Mouse (Mus musculus) embryonic facial prominence, embryonic 14.5 days (tissue): ENCODE results near the gene Izumo2. TPM values are rescaled to one million over a fixed set of nuclear protein-coding genes. Genes with fewer than 3 reads are reported as not detected.

Experiments
- ATAC-seq: fragments of 200-750 bp; cut with Nextera tagmentation; 2 replicates; pipeline ENCODE4 v1.8.0; 2017; ENCODE audit warnings: low read depth, moderate number of reproducible peaks, moderate TSS enrichment
- DNase-seq: peaks from one replicate; pipeline ENCODE4 v3.0.0-alpha.2; 2015; ENCODE audit warnings: low spot score
- H3K27ac ChIP-seq: fragments of 300-500 bp; sonication (generic); replicated peaks from 2 replicates; pipeline ENCODE4 v1.5.1; 2014; ENCODE audit warnings: low read depth, mild to moderate bottlenecking, low read length, moderate library complexity
- H3K27me3 ChIP-seq: fragments of 300-500 bp; sonication (generic); replicated peaks from 2 replicates; pipeline ENCODE4 v1.6.1; 2014; ENCODE audit warnings: low read length; ENCODE audit not compliant: control insufficient read depth, insufficient read depth
- H3K36me3 ChIP-seq: fragments of 300-500 bp; sonication (generic); 2 replicates; pipeline ENCODE4 v1.6.1; 2014; ENCODE audit warnings: low read length, mixed read lengths; ENCODE audit not compliant: control insufficient read depth, insufficient read depth
- H3K4me1 ChIP-seq: fragments of 300-500 bp; sonication (generic); 2 replicates; pipeline ENCODE4 v1.6.1; 2014; ENCODE audit warnings: antibody characterized with exemption, low read length; ENCODE audit not compliant: control insufficient read depth, insufficient read depth
- H3K4me2 ChIP-seq: fragments of 300-500 bp; sonication (generic); 2 replicates; pipeline ENCODE4 v1.6.1; 2014; ENCODE audit warnings: low read depth, mild to moderate bottlenecking, low read length, moderate library complexity, mixed read lengths
- H3K4me3 ChIP-seq: fragments of 300-500 bp; sonication (generic); 2 replicates; pipeline ENCODE4 v1.5.1; 2014; ENCODE audit warnings: low read depth, mild to moderate bottlenecking, low read length
- H3K9ac ChIP-seq: fragments of 300-500 bp; sonication (generic); 2 replicates; pipeline ENCODE4 v1.6.1; 2014; ENCODE audit warnings: low read depth, mild to moderate bottlenecking, low read length, moderate library complexity, mixed read lengths
- H3K9me3 ChIP-seq: fragments of 300-500 bp; sonication (generic); 2 replicates; pipeline ENCODE4 v1.6.1; 2016; ENCODE audit warnings: low read length; ENCODE audit not compliant: control insufficient read depth
- WGBS: fragments of 180-500 bp; shearing (Covaris S2); extraction: QIAGEN DNeasy Blood & Tissue Kit; methylation state at CpG from one replicate; pipeline ENCODE4 v1.1.7; 2014; 5-methylcytosine and 5-hydroxymethylcytosine counted together
- polyA plus RNA-seq: library from polyadenylated mRNA; unstranded; fragments of >200 nt; fragmentation: Nextera tagmentation; extraction: Ambion mirVana; gene quantifications from 2 replicates; pipeline ENCODE4 v1.2.1, GENCODE M21; 2014

Izumo2 gene
- polyA plus RNA-seq, 1 experiment from 2014 or later, result not detected

GRCm38 (mm10) chr7:44685531-44686402, 22.8 kb upstream of the Izumo2 start:
- Histone ChIP-seq H3K27me3 (no peaks in the 10 kb centered on the region), H3K27ac (no peak overlapping the region), H3K9me3 (no peaks in the 10 kb centered on the region), H3K36me3 (no peaks in the 10 kb centered on the region), H3K4me3 (no peak overlapping the region), H3K4me2 (no peak overlapping the region), H3K4me1 (no peaks in the 10 kb centered on the region), H3K9ac (no peak overlapping the region)
- DNase-seq, result peak; percentile 77
- peak; percentile 79 for ATAC-seq
- WGBS, result 58% methylated on average over 11 of the region's 17 CpGs

- WGBS, result 76% methylated on average over 3 of the region's 3 CpGs
- ATAC-seq, result no peak
Observed at GRCm38 (mm10) chr7:44688890-44689289, 19.7 kb upstream of the Izumo2 start.

GRCm38 (mm10) chr7:44689331-44689730, 19.2 kb upstream of the Izumo2 start:
- no peak for ATAC-seq
- Histone ChIP-seq H3K27ac (no peak overlapping the region), H3K4me3 (no peak overlapping the region), H3K4me2 (no peak overlapping the region), H3K9ac (no peak overlapping the region), H3K4me1 (no peaks in the 10 kb centered on the region), H3K36me3 (no peaks in the 10 kb centered on the region), H3K27me3 (no peaks in the 10 kb centered on the region), H3K9me3 (no peaks in the 10 kb centered on the region)
- DNase-seq, result no peak
- WGBS, result 90% methylated on average over 7 of the region's 7 CpGs

More at GRCm38 (mm10) chr7:44688890-44689289, 19.7 kb upstream of the Izumo2 start:
- no peak for DNase-seq
- Histone ChIP-seq H3K27ac (no peak overlapping the region), H3K36me3 (no peaks in the 10 kb centered on the region), H3K9me3 (no peaks in the 10 kb centered on the region), H3K4me2 (no peak overlapping the region), H3K27me3 (no peaks in the 10 kb centered on the region), H3K4me1 (no peaks in the 10 kb centered on the region), H3K4me3 (no peak overlapping the region), H3K9ac (no peak overlapping the region)

- ATAC-seq (no peak), DNase-seq (no peak)
- Histone ChIP-seq H3K9ac (no peak overlapping the region), H3K9me3 (no peaks in the 10 kb centered on the region), H3K27me3 (no peaks in the 10 kb centered on the region), H3K36me3 (no peaks in the 10 kb centered on the region), H3K4me1 (0 out of 2 replicates have a peak, but pooled peaks cover 12% of the 10 kb centered on the region), H3K4me2 (no peak overlapping the region), H3K4me3 (no peak overlapping the region), H3K27ac (no peak overlapping the region)
- 58% methylated on average over 10 of the region's 10 CpGs for WGBS
Observed at GRCm38 (mm10) chr7:44693427-44694175, 14.9 kb upstream of the Izumo2 start.

DNA sequence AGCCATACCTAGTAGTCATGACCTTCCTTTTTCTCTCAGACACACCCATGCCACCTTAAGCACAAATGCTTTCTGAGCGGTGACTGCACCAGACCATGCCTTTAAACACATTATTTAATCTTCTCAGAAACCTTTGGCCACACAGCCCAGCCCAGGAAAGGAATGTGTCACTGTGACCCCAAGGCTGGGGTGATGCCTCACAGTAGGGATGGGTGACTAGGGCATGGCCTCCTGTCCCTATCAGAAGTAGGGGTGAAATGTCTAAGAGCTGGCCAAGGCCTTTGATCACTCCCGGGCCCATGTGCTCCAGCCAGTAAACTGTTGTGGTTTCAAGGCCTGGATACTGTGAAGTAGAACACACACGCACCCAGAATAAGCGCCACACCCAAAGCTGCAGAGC, 13.3 kb upstream of the Izumo2 start:
- no peaks in the 10 kb centered on the region for H3K36me3 ChIP-seq
- ATAC-seq, result no peak
- H3K4me2 ChIP-seq, result no peak overlapping the region
- 0 out of 2 replicates have a peak, but pooled peaks cover 12% of the 10 kb centered on the region for H3K4me1 ChIP-seq
- no peak overlapping the region for H3K4me3 ChIP-seq
- DNase-seq, result no peak
- no peak overlapping the region for H3K9ac ChIP-seq
- no peak overlapping the region for H3K27ac ChIP-seq
- WGBS, result 77% methylated on average over 4 of the region's 4 CpGs
- no peaks in the 10 kb centered on the region for H3K27me3 ChIP-seq
- H3K9me3 ChIP-seq, result no peaks in the 10 kb centered on the region

DNA sequence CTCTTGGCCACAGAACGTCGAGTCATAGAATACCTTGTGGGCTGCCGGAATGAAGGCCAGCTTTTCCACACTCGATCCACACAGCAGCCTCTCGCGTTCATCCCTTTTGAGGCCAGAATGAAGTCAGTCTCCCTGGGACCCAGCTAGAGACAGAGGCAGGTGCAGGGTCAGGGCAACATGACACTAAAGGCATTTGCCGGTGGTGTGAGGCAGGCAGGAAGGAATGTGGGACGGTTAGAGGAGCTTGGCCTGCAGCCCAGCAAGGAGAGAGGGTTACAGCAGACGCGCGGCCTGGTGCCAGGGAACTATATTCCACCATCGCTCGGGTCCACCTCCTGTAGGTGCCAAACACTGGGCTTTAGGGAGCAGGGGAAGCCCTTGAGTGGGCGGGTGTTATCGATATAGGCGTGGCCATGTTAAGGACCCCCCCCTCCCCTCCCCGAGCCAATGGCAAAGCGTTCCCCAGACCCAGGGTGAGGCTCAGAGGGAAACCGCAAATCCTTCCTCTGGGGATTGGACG, 11.3 kb upstream of the Izumo2 start:
- H3K27ac ChIP-seq, result peak overlapping the region; percentile 61; the same call in 1 of the 2 replicates
- no peaks in the 10 kb centered on the region for H3K9me3 ChIP-seq
- 9% methylated on average over 20 of the region's 20 CpGs for WGBS
- H3K27me3 ChIP-seq, result no peaks in the 10 kb centered on the region
- DNase-seq, result peak; percentile 87
- H3K4me3 ChIP-seq, result no peak overlapping the region
- peak overlapping the region; percentile 10; the same call in 1 of the 2 replicates for H3K4me2 ChIP-seq
- 0 out of 2 replicates have a peak, but pooled peaks cover 12% of the 10 kb centered on the region for H3K4me1 ChIP-seq
- H3K9ac ChIP-seq, result no peak overlapping the region
- H3K36me3 ChIP-seq, result no peaks in the 10 kb centered on the region
- ATAC-seq, result peak; percentile 87

- Histone ChIP-seq H3K36me3 (no peaks in the 10 kb centered on the region), H3K4me2 (no peak overlapping the region), H3K4me1 (0 out of 2 replicates have a peak, but pooled peaks cover 12% of the 10 kb centered on the region), H3K27me3 (no peaks in the 10 kb centered on the region), H3K4me3 (no peak overlapping the region), H3K9ac (no peak overlapping the region), H3K9me3 (no peaks in the 10 kb centered on the region), H3K27ac (no peak overlapping the region)
- WGBS, result 57% methylated on average over 7 of the region's 7 CpGs
- ATAC-seq, result no peak
- DNase-seq, result no peak
Observed at GRCm38 (mm10) chr7:44697980-44698379, 10.6 kb upstream of the Izumo2 start.

DNA sequence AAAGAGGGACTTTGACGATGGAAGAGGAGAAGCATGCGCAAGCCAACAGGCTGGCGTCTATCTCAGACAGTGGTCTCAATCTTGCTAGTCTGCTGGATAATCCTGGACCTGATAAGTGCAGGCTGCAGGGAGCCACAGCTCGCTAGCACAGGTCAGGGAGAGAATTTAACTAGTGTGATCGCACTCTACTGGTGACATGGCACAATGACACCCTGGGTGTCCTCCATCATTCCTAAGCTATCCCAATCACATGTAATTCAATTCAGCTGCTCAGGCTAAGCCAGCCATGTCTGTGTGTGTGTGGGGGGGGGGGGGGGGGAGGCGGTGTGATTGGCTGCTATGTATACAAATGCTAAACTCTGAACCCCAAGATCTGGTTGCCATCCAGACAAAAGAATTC, 6.6 kb upstream of the Izumo2 start:
- no peak overlapping the region for H3K4me3 ChIP-seq
- 9% methylated on average over 5 of the region's 6 CpGs for WGBS
- peak; percentile 49 for DNase-seq
- H3K27me3 ChIP-seq, result no peaks in the 10 kb centered on the region
- H3K9me3 ChIP-seq, result 0 out of 2 replicates have a peak, but pooled peaks cover 5% of the 10 kb centered on the region
- ATAC-seq, result peak; percentile 69
- H3K27ac ChIP-seq, result no peak overlapping the region
- 0 out of 2 replicates have a peak, but pooled peaks cover 9% of the 10 kb centered on the region for H3K4me1 ChIP-seq
- H3K36me3 ChIP-seq, result no peaks in the 10 kb centered on the region
- no peak overlapping the region for H3K9ac ChIP-seq
- no peak overlapping the region for H3K4me2 ChIP-seq
